Mouse (Mus musculus) thymus, adult 2 months (tissue): ENCODE measurements around the gene Kcnq1.

Experiments used
- CTCF ChIP-seq: fragments of 200-500 bp; IDR thresholded peaks from 2 replicates; pipeline ENCODE4 v1.5.1; 2012; ENCODE audit warnings: mild to moderate bottlenecking, control low read depth, low read length, moderate library complexity, borderline replicate concordance; ENCODE audit not compliant: control insufficient read depth, poor library complexity, insufficient read depth; ENCODE audit errors: extremely low read depth
- POLR2A ChIP-seq: fragments of 200-500 bp; IDR thresholded peaks from 2 replicates; pipeline ENCODE4 v1.6.1; 2012; ENCODE audit warnings: mild to moderate bottlenecking, low read length, control low read depth, moderate library complexity; ENCODE audit not compliant: control insufficient read depth, poor library complexity, insufficient read depth; ENCODE audit errors: extremely low read depth

DNA sequence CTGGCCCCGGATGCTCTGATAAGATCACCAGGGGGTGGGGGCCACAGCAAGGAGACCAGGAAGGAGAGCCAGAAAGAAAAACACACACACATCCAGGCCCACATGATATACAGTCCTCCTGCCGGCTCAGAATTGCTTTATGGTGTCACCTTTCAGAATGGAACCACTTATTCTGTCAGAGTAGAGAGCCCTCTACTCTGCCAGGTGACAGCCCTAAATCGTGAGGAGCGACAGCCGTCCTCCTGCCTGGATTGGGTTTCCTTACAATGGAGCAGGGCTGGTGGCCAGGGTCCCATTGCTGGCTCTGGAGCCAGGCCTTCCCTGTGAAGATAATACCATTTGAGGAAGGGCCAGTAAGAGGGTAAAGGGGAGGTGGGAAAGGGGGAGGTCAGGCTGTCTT lies 212.3 kb downstream of the Kcnq1 start:
- TF ChIP-seq POLR2A: no peak
- no peak for TF ChIP-seq CTCF
